14 mouse cellular contexts compared by ENCODE assay signal in the genomic region with DNA sequence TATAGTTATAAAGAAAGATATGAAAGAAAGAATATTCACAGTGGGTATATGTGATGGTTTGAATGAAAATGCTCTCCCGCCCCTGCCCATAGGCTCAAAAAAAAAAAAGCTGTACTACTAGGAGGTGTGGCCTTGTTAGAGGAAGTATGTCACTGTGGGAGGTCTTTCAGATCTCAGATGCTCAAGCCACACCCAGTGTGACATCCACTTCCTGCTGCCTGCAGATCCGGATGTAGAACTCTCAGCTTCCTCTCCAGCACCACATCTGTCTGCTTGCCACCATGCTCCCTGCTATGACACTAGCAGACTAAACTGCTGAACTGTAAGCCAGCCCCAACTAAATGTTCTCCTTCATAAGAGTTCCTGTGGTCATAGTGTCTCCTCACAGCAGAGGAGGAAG.
DNase-seq lines count a peak whose midpoint lies in the region; ATAC-seq and TF ChIP-seq lines count a peak whose summit lies in the region.
"Had no signal": no experiment of that assay in that cellular context is flagged by ENCODE, and none has a peak within 500 bp of the region (broad histone marks: within the 10 kb centered on the region; RNA-seq: fewer than 3 reads in every experiment).

No protein-coding gene starts in this region.

- peaks cover 3% of the 10 kb centered on the region; the same call in 1 of the 2 replicates for H3K9me3 ChIP-seq in G1E (replicated peaks)
- no peaks in the 10 kb centered on the region for H3K9me3 ChIP-seq in embryonic facial prominence, embryonic 10.5 days
- H3K9me3 ChIP-seq: midbrain, embryonic 12.5 days had no signal

- no peak for TF ChIP-seq CTCF in G1E (IDR thresholded peaks at IDR 0.05; ENCODE audit: low read depth, low read length)

- peak overlapping the region; percentile 36 for H3K27ac ChIP-seq in embryonic facial prominence, embryonic 10.5 days (replicated peaks)
- H3K27ac ChIP-seq: layer of hippocampus, adult 2 months; midbrain, embryonic 12.5 days had no signal

- H3K27me3 ChIP-seq in G1E (ENCODE audit: insufficient read depth, low read length), result no peaks in the 10 kb centered on the region
- H3K27me3 ChIP-seq in embryonic facial prominence, embryonic 10.5 days (replicated peaks; ENCODE audit: low read depth, poor library complexity, severe bottlenecking), result no peaks in the 10 kb centered on the region
- H3K27me3 ChIP-seq: midbrain, embryonic 12.5 days had no signal

- 81% methylated on average over 2 of the region's 2 CpGs for WGBS in embryonic facial prominence, embryonic 10.5 days

- H3K4me3 ChIP-seq in G1E (ENCODE audit: low read depth, low read length), result no peak overlapping the region
- H3K4me3 ChIP-seq in embryonic facial prominence, embryonic 10.5 days, result no peak overlapping the region
- H3K4me3 ChIP-seq: layer of hippocampus, adult 2 months; midbrain, embryonic 12.5 days had no signal

- no peaks in the 10 kb centered on the region for H3K36me3 ChIP-seq in G1E (replicated peaks)
- H3K36me3 ChIP-seq in embryonic facial prominence, embryonic 10.5 days (replicated peaks), result no peaks in the 10 kb centered on the region
- H3K36me3 ChIP-seq: midbrain, embryonic 12.5 days had no signal

- no peaks in the 10 kb centered on the region for H3K4me1 ChIP-seq in G1E (ENCODE audit: insufficient read depth, low read depth, low read length)
- H3K4me1 ChIP-seq in embryonic facial prominence, embryonic 10.5 days, result peaks cover 8% of the 10 kb centered on the region
- H3K4me1 ChIP-seq: midbrain, embryonic 12.5 days had no signal

- peak; percentile 32; the same call in 1 of the 2 replicates for ATAC-seq in G1E (ENCODE audit: extremely low read depth, insufficient number of reproducible peaks, low FRiP score, poor library complexity, severe bottlenecking)
- ATAC-seq: hindbrain, embryonic 16.5 days had no signal

- DNase-seq in lung, postnatal 10 days, result peak; percentile 6
- no peak for DNase-seq in lung, postnatal 14 days
- no peak for DNase-seq in G1E (ENCODE audit: low spot score)
- no peak for DNase-seq in embryonic facial prominence, embryonic 10.5 days (ENCODE audit: low spot score)
- no peak for DNase-seq in cerebellum, adult 18-20 months
- DNase-seq in kidney, adult 9 months, result no peak
- no peak for DNase-seq in layer of hippocampus, adult 8-10 months (ENCODE audit: low spot score in 2 of 2)
- no peak for DNase-seq in cerebellum, adult 11-12 months
- DNase-seq: cerebellum, adult 2 months; gastrocnemius, postnatal 36 days; thymus, adult 2 months had no signal
